Mouse (Mus musculus) kidney, adult 2 months (tissue): ENCODE measurements around the gene 0610010K14Rik. TPM values are rescaled to one million over a fixed set of nuclear protein-coding genes. Genes with fewer than 3 reads are reported as not detected.
A peak's percentile ranks its signal among the peaks of the same experiment; 100 is the strongest.

ENCODE experiments used
- DNase-seq: peaks from one replicate; pipeline ENCODE4 v3.0.0; 2021
- H3K27ac ChIP-seq: fragments of 200-500 bp; 2 replicates; pipeline ENCODE4 v1.5.1; 2012; ENCODE audit warnings: low read depth, low read length, control low read depth, inconsistent platforms; ENCODE audit not compliant: insufficient read depth
- H3K27me3 ChIP-seq: fragments of 200-500 bp; replicated peaks from 2 replicates; pipeline ENCODE4 v1.6.1; 2012; ENCODE audit warnings: mild to moderate bottlenecking, moderate library complexity, low read length, inconsistent platforms; ENCODE audit not compliant: control insufficient read depth, insufficient read depth
- H3K36me3 ChIP-seq: fragments of 200-500 bp; 2 replicates; pipeline ENCODE4 v1.6.1; 2012; ENCODE audit warnings: mild to moderate bottlenecking, moderate library complexity, low read length, inconsistent platforms; ENCODE audit not compliant: control insufficient read depth, insufficient read depth
- H3K4me1 ChIP-seq: fragments of 200-500 bp; 2 replicates; pipeline ENCODE4 v1.6.1; 2011; ENCODE audit warnings: low read length; ENCODE audit not compliant: control insufficient read depth, insufficient read depth
- H3K4me3 ChIP-seq: fragments of 200-500 bp; 2 replicates; pipeline ENCODE4 v1.5.1; 2011; ENCODE audit warnings: mild to moderate bottlenecking, low read depth, low read length, control low read depth; ENCODE audit not compliant: insufficient read depth
- CTCF ChIP-seq: fragments of 200-500 bp; conservative IDR thresholded peaks from 2 replicates; pipeline ENCODE4 v1.5.1; 2011; ENCODE audit warnings: low read depth, mild to moderate bottlenecking, control low read depth, low read length, moderate library complexity, mixed read lengths; ENCODE audit not compliant: insufficient read depth, insufficient read length
- POLR2A ChIP-seq: fragments of 200-500 bp; IDR thresholded peaks from one replicate; pipeline ENCODE4 v1.6.1; 2011; ENCODE audit warnings: low read depth, low read length, control low read depth
- WGBS: fragments of 180-500 bp; shearing (Covaris S2); methylation state at CpG from one replicate; pipeline ENCODE4 v1.1.7; 2018; 5-methylcytosine and 5-hydroxymethylcytosine counted together
- polyA plus RNA-seq: library from polyadenylated mRNA; depleted of rRNA; stranded (reverse); fragments of >200 nt; gene quantifications from 2 replicates; pipeline ENCODE4 v1.2.3, GENCODE M21; 2012

0610010K14Rik gene
- polyA plus RNA-seq, 1 experiment = 78.9 TPM

DNA sequence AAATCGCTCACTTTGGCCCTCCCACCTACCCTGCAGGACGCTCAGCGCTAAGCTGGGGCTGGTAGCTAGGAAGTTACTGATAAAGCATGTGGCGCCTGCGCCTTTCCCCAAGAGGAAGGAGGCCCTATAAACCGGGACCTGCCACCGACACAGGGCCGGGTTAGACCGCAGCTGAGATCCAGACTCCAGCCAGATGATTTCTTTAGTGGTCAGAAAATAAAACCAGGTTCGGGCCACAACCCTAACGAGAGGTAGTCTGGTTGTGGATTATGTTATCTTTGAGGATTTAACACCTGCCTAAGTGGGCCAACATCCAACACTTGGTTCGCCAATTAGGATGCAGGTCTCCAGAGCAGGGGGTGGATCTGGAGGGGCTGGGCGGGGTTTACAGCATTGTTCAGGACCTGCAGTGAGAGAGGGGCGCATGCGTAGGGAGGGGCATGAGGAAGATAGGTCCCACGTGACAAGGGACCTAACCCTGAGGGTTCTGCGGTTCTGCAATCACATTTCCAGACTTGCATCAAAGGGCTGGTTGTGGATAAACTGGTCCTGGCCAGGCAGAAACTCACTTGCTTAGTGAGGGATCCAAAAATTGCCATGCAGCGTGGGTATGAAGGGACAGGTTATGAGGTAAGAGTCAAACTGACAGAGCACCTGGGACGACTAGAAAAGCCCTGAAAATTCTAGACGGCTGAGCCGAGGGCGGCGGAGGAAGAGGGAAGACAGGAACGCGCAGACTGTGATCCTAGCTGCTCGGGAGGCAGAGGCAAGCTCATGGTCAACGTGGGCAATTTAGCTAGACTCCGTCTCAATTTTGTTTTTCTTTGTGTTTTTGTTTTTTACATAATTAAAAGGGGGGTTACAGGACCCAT lies 16.7 kb downstream of the 0610010K14Rik start, which contains the start of gene Slc16a13:
Gene Slc16a13, minus strand, starts transcription at position 334 of the 872 bp plus-strand sequence.
- H3K27me3 ChIP-seq = no peaks in the 10 kb centered on the region
- H3K27ac ChIP-seq = peak within 1 kb of the TSS; percentile 86
- no peaks in the 10 kb centered on the region; the same call in 1 of the 2 replicates for H3K36me3 ChIP-seq
- TF ChIP-seq CTCF = no peak
- TF ChIP-seq POLR2A = peak; percentile 85
- under 1% methylated on average over 28 of the region's 28 CpGs for WGBS
- peak within 1 kb of the TSS; percentile 63 for H3K4me3 ChIP-seq
- peak; percentile 99 for DNase-seq
- peaks cover 32% of the 10 kb centered on the region for H3K4me1 ChIP-seq

DNA sequence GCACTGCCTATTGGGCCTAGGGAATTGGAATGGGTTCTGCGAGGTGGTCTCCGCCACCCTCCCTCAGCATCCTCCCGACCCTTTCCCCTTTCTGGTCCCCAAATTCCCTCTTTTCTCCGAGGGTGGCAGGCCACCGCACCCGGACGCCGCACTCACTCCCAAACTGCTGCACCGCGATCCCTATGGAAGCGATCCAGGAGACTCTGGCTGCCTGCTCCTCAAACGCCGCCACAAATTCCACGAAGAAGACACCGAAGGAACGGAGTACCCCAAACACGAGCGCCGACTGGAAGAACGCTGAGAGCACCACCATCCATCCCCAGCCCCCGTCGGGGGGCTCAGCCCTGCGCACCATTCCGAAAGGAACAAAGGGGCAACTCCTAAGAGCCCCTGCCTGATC lies 17.4 kb downstream of the 0610010K14Rik start:
- DNase-seq = peak; percentile 48
- Histone ChIP-seq H3K36me3 (no peaks in the 10 kb centered on the region; the same call in 1 of the 2 replicates), H3K4me3 (peak overlapping the region; percentile 63), H3K27me3 (no peaks in the 10 kb centered on the region), H3K4me1 (peaks cover 32% of the 10 kb centered on the region), H3K27ac (peak overlapping the region; percentile 77)
- TF ChIP-seq CTCF (no peak), POLR2A (no peak)
- WGBS = 5% methylated on average over 24 of the region's 24 CpGs

DNA sequence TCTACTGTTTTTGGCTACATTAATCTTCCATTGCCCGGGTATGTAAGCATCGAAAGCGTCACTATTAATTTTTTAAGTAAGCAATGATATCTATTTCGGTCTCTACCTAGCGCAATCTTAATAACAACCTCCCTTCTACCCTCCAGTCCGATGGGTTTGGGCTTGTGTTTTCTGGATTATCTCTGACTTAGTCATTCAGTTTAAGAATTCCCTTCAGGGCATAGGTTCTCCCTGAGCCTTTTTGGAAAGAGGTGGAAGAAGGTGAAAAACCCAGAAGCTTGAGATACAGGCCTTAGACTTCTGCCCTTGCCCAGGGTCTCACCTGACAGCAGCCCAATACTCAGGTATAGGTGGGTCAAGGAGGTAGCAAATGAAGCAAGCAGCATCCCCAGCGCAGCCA lies 17.8 kb downstream of the 0610010K14Rik start:
- Histone ChIP-seq H3K27ac (peak overlapping the region; percentile 77), H3K27me3 (no peaks in the 10 kb centered on the region), H3K4me1 (peaks cover 32% of the 10 kb centered on the region), H3K36me3 (no peaks in the 10 kb centered on the region; the same call in 1 of the 2 replicates), H3K4me3 (peak overlapping the region; percentile 63)
- no peak for DNase-seq
- WGBS = 55% methylated on average over 7 of the region's 7 CpGs
- no peak for TF ChIP-seq POLR2A
- TF ChIP-seq CTCF = no peak

DNA sequence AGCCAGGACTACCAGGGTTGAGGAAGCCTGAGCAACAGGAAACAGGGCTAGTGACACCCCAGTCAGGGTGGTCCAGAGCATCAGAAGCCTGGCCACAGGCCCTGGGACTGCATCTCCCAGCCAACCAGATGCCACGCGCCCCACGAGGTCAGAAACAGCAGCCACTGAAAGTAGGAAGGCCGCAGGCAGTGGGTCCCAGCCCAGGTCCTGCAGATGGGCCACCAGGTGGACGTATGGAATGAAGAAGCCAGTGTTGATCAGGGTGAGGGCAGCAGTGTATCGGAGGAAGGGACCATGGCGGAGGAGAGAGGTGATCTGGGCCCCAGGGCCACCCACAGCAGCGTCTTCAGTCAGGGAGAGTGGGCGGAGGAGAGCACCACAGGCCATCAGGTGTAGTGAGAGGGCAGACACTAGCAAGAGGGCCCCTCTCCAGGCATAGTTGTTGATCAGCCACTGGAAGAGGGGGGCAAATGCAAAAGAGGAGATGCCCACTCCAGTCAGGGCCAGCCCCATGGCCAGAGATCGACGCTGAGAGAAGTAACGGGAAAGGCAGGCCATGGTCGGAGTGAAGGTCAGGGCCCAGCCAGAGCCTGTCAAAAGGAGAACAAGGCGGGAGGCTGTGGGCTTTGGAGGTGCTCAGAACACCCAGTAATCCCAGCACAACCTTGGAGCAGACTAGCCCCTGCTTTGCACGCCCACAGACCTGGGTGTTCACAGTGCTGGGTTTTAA lies 18.8 kb downstream of the 0610010K14Rik start:
- peak overlapping the region; percentile 93 for H3K27ac ChIP-seq
- no peak for DNase-seq
- H3K27me3 ChIP-seq = no peaks in the 10 kb centered on the region
- 63% methylated on average over 15 of the region's 15 CpGs for WGBS
- peaks cover 28% of the 10 kb centered on the region for H3K4me1 ChIP-seq
- peak overlapping the region; percentile 27 for H3K4me3 ChIP-seq
- TF ChIP-seq CTCF = no peak
- TF ChIP-seq POLR2A = no peak
- H3K36me3 ChIP-seq = no peaks in the 10 kb centered on the region; the same call in 1 of the 2 replicates

DNA sequence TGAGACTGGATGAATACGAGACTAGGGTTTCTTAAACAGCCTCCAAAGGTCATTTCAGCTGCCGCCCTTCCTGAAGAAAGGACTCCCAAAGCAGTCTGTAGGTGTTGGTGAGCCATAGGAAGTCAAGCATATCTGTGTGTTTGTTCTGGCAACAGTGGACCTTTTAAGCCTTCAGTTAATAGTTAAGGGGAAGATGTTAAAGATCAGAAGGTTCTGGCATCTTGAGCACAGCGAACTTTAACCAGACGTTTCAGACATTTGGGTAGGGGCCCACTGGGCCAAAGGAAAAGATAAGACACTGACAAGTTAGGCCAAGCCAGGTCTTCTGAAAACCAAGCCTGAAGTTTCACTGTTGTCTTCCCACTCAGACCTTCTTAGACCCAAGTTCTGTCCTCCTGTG lies 19.7 kb downstream of the 0610010K14Rik start:
- Histone ChIP-seq H3K27ac (peak overlapping the region; percentile 93), H3K4me3 (no peak overlapping the region), H3K36me3 (no peaks in the 10 kb centered on the region; the same call in 1 of the 2 replicates), H3K27me3 (no peaks in the 10 kb centered on the region), H3K4me1 (peaks cover 32% of the 10 kb centered on the region)
- DNase-seq = peak; percentile 90
- no peak for TF ChIP-seq CTCF
- no peak for TF ChIP-seq POLR2A
- 41% methylated on average over 4 of the region's 4 CpGs for WGBS

DNA sequence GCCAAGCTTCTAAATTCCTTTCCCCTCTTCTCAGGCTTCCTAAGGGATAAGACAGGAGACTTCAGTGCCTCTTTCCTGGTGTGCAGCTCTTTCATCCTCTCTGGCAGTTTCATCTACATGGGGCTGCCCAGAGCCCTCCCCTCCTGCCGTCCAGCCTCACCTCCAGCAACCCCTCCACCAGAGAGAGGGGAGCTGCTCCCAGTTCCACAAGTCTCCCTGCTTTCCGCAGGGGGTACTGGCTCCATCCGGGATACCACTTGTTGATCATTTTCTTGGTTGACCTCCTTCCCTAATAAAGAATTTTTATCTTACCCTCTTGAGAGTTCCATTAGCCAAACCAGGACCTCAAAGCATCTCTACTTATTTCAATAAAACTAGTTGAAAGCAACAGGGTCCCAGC lies 21.6 kb downstream of the 0610010K14Rik start:
- 65% methylated on average over 3 of the region's 3 CpGs for whole genome bisulfite sequencing
- Histone ChIP-seq H3K36me3 (no peaks in the 10 kb centered on the region; the same call in 1 of the 2 replicates), H3K4me1 (peaks cover 36% of the 10 kb centered on the region), H3K27ac (no peak overlapping the region), H3K4me3 (no peak overlapping the region), H3K27me3 (no peaks in the 10 kb centered on the region)
- TF ChIP-seq CTCF = no peak
- no peak for DNase-seq

DNA sequence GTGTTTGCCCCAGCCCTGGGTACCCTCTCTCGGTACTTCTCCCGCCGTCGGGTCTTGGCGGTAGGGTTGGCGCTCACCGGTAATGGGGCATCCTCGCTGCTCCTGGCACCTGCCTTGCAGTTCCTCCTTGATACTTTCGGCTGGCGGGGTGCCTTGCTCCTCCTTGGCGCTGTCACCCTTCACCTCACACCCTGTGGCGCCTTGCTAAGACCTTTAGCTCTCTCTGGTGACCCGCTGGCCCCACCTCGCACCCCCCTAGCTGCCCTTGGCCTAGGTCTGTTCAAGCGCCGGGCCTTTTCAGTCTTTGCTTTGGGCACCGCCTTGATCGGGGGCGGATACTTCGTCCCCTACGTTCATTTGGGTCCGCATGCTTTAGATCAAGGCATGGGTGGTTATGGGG lies 22.4 kb downstream of the 0610010K14Rik start:
- Histone ChIP-seq H3K4me3 (no peak overlapping the region), H3K27me3 (no peaks in the 10 kb centered on the region), H3K4me1 (peaks cover 36% of the 10 kb centered on the region), H3K36me3 (no peaks in the 10 kb centered on the region; the same call in 1 of the 2 replicates), H3K27ac (no peak overlapping the region)
- TF ChIP-seq CTCF (no peak), POLR2A (peak; percentile 11)
- peak; percentile 75 for DNase-seq
- 49% methylated on average over 22 of the region's 22 CpGs for WGBS
